Mouse (Mus musculus): ENCODE measurements around the gene Foxo1.

Gene Foxo1

GRCm38 (mm10) chr3:52268737-52269513 is 789 bp downstream of the Foxo1 start:
- peak; percentile 30 for DNase-seq (ENCODE audit: low read depth, low spot score)

GRCm38 (mm10) chr3:52269514-52270351 is 1.6 kb downstream of the Foxo1 start:
- DNase-seq (ENCODE audit: low read depth, low spot score) = peak; percentile 58

GRCm38 (mm10) chr3:52270511-52270910 is 2.4 kb downstream of the Foxo1 start:
- DNase-seq (ENCODE audit: low read depth, low spot score) = no peak

- DNase-seq (ENCODE audit: low read depth, low spot score) = no peak
Observed at GRCm38 (mm10) chr3:52271376-52271775, 3.2 kb downstream of the Foxo1 start.

GRCm38 (mm10) chr3:52272376-52272865 is 4.3 kb downstream of the Foxo1 start:
- DNase-seq (ENCODE audit: low read depth, low spot score) = no peak

DNA sequence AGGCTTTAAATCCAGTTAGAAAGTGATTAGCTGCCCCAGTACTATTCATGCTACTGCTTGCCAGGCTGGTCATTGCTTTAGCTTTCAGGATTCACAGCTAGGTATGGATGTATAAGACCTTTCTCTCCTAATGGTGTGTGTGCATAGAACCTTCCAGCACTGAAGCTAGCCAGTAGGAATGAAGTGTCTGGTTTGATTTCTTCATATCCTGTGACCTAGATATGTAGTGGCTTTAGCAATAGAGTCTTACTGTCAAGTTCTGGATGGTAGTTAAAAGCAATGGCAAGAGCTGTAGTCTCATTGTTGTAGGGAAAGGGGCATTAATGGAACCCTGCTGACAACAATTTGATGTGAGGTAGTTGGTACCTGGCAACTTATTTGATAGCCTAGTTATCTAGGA is 6.3 kb downstream of the Foxo1 start:
- no peak for DNase-seq (ENCODE audit: low read depth, low spot score)

- DNase-seq (ENCODE audit: low read depth, low spot score) = no peak
Observed at GRCm38 (mm10) chr3:52275037-52275555, 7.0 kb downstream of the Foxo1 start.

DNA sequence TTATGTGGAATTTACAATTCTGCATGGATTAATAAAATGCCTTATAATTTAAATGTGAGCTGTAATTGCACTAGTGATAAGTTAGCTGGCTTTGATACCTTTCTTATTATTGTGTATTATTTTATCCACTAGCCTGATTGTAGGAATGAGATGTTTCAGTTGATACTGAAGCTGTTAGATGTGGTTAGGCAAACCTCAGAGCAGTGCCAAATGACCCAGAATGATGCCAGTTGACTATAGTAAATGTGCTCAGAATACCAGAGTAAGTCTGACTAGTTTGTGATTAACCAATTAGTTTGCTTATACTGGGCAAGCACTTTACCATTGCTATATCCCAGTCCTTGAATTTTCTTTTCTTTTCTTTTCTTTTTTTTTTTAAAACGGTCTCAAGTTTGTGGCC is 12.5 kb downstream of the Foxo1 start:
- DNase-seq (ENCODE audit: low read depth, low spot score) = no peak

DNA sequence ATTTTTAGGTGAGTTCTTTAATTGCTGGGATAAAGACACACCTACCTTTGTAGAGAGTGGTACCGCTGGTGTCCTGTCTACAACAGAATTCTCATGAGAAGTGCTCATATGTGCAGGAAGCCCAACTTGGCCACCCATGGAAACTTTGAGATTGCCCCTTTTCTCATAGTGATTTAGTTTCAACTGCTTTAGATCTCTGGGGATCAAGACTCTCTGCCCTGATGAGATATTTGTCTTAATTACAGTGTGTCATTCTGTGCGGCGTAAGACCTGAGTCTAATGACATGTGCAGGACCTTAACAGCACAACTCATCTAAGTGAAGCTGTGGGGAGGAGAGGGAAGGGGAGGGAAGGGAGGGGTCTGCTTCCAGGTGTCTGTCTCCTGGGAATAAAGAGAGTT is 13.7 kb downstream of the Foxo1 start:
- DNase-seq (ENCODE audit: low read depth, low spot score) = no peak

DNA sequence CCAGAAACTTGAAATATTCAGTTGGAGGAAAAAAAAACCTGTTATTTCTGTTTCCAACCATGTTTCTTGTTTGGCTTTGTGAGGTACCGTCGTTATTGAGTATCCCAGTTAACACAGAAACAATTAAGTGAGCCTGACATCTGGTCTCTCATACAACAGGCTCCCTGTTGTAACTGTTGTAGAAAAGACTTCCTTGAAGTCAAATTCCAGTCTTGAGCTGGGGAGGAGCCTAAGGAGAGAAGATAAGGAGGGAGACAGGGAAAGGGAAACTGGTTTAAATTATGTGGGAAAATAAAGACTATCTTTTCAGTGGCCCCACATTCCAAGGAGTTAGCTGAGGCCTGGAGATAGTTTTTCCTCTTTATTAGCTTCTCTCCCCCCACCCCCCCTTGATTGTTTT is 14.2 kb downstream of the Foxo1 start:
- DNase-seq (ENCODE audit: low read depth, low spot score) = no peak

GRCm38 (mm10) chr3:52283521-52283920 is 15.4 kb downstream of the Foxo1 start:
- DNase-seq (ENCODE audit: low read depth, low spot score) = no peak

- no peak for DNase-seq (ENCODE audit: low read depth, low spot score)
Observed at GRCm38 (mm10) chr3:52290811-52291210, 22.7 kb downstream of the Foxo1 start.

- DNase-seq (ENCODE audit: low read depth, low spot score) = no peak
Observed at GRCm38 (mm10) chr3:52292498-52292897, 24.4 kb downstream of the Foxo1 start.

GRCm38 (mm10) chr3:52293946-52294345 is 25.8 kb downstream of the Foxo1 start:
- no peak for DNase-seq (ENCODE audit: low read depth, low spot score)

DNA sequence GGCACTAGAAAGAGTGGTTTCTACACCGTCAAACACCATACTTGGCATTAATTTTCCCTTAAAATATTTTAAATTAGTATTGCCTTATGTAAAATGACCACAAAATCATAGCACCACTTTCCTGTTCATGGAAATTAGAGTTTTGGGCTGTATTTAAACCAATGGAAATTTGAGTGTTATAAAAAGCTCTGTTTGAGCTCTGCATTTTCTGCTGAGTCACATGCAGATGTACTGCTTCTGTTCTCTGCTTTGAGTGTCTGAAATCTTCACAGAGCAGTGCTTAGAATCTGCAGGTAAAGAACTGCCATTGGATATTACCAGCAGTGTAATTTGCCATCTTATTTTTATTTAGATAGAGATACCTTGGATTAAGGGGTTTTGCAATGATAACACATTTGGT is 27.6 kb downstream of the Foxo1 start:
- no peak for DNase-seq (ENCODE audit: low read depth, low spot score)

DNA sequence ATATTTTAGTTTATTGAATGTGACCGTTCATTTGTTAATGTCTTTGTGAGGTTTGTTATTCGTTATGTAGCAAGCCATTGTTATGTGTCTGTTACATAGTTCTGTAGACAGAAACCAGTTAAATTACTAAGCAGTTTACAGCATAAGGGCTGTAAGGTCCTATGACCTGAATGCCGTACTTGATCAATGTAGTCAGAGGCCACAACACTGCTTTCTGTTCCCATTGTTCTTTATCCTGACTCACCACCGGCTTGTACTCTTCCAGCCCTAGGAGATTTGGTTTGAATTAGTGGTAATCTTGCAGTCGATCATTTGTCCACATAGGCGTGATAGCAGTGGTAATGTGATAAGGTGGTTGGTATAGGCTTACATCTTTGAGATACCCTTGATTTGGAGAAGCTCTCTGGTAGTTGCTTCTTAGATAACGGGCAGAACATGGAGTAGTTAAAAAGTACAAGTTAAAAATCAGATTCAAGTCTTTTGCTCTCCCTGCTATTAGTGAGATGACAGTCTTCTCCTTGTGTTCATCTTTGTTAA is 28.2 kb downstream of the Foxo1 start:
- DNase-seq (ENCODE audit: low read depth, low spot score) = no peak

DNA sequence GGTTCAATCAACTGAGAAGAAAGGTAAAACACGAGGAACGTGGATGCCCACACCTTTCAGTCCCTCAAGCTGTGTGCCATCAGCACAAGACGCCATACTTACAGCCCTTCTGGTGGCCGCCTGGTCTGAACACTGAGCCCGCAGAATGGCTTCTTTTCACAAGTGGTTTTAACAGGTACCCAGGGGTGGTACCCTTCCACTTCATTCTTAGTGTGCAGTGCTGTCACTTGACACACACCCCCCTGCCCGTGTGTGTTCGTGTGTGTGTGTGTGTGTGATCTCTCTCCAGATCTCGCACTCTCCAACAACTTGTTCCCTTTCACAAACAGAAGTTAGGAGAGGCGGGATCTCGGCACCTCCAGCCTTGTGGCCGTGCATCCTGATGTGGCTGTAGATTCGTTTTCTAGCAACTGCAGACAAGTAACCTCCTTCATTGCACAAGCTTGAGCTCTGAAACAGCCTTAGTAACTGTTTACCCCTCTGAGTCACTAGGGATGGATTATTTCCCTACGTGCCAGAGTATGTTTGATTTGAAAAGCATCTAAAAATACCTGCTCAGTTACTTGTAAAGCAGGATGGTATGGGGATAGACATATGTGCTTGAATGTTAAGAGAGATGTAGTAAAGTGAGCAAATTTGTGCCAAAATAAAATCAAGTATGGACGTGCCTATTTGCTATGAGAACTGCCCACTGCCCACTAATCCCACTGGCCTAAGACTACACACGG is 29.3 kb downstream of the Foxo1 start:
- DNase-seq (ENCODE audit: low read depth, low spot score) = no peak

DNA sequence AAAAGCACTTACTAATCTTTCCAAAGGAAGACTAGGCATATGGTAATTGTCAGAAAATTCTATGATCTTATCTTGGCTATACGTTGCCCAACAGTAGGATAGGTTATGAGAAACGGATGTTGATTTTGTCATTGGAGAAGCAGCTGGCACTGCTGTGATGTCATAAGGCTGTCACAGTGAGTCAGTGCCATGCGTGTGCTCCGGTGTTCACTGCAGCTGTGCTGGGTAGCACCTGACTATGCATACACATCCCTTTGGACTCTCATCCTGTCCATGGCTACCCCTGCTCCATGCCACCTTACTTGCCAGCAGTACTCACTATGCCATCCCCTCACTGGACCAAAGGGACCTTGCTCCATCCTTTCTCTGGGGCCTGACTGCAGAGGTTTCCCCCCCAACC is 30.5 kb downstream of the Foxo1 start:
- no peak for DNase-seq (ENCODE audit: low read depth, low spot score)

- no peak for DNase-seq (ENCODE audit: low read depth, low spot score)
Observed at GRCm38 (mm10) chr3:52299376-52299775, 31.2 kb downstream of the Foxo1 start.

- DNase-seq (ENCODE audit: low read depth, low spot score) = no peak
Observed at GRCm38 (mm10) chr3:52300517-52300916, 32.4 kb downstream of the Foxo1 start.

GRCm38 (mm10) chr3:52303301-52303700 is 35.2 kb downstream of the Foxo1 start:
- no peak for DNase-seq (ENCODE audit: low read depth, low spot score)

Data from ES-CJ7 (cell line).